10 mouse cellular contexts compared by ENCODE assay signal in the genomic region with DNA sequence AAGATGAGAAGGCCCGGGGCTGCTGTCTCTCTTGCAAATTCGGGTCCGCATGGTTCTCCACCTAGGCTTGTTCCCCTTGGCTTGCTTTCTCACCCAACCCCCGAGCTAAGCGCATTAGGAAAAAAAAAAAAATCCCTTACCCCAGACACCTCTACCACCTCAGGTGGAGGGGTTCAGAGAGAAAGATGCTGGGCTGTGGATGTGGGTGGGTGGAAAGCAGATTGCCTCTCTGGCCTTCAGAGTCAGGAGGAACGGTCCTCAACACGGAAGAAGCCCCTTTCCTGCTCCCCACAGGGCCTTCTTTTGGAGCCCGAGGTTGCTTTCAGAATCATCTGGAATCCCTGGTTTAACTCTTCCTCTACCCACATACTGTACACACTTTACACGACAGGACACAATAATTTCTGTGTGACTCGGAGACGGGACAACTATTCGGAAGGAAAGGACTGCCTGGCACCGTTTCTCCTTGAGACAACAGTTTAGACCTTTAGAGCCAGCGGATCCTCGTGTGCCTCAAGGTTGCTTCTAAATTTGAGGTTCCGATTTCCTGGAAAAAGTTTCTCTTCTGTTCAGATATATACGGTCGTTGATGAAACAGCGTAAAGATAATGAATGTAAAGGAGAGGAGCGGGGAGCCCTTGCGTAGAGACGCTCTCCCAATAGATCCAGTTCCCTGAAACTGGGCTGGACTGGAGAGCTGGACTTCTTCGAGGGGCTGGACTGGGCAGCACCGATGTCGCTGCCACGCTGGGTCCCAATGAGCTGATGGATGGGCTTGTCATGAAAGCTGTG. TPM values are rescaled to one million over a fixed set of nuclear protein-coding genes. Genes with fewer than 3 reads are reported as not detected.
A peak's percentile ranks its signal among the peaks of the same experiment; 100 is the strongest.
DNase-seq lines count a peak whose midpoint lies in the region; ATAC-seq lines count a peak whose summit lies in the region.
"Had no signal": no experiment of that assay in that cellular context is flagged by ENCODE, and none has a peak within 500 bp of the region (broad histone marks: within the 10 kb centered on the region; RNA-seq: fewer than 3 reads in every experiment).

No protein-coding gene starts in this region.

- H3K4me2 ChIP-seq in kidney, embryonic 16.5 days (replicated peaks; ENCODE audit: low read depth, low read length) = peak overlapping the region; percentile 23; the same call in 1 of the 2 replicates
- H3K4me2 ChIP-seq in embryonic facial prominence, embryonic 13.5 days = peak overlapping the region; percentile 69
- peak overlapping the region; percentile 52 for H3K4me2 ChIP-seq in neural tube, embryonic 13.5 days

- H3K4me3 ChIP-seq in kidney, embryonic 16.5 days (ENCODE audit: low read length) = peak overlapping the region; percentile 3
- peak overlapping the region; percentile 45 for H3K4me3 ChIP-seq in embryonic facial prominence, embryonic 13.5 days
- peak overlapping the region; percentile 25 for H3K4me3 ChIP-seq in limb, embryonic 10.5 days
- peak overlapping the region; percentile 31 for H3K4me3 ChIP-seq in neural tube, embryonic 13.5 days

- peaks cover 84% of the 10 kb centered on the region for H3K27me3 ChIP-seq in kidney, embryonic 16.5 days (ENCODE audit: insufficient read depth, low read length)
- peaks cover 82% of the 10 kb centered on the region for H3K27me3 ChIP-seq in embryonic facial prominence, embryonic 13.5 days
- H3K27me3 ChIP-seq in limb, embryonic 10.5 days (ENCODE audit: low read depth, poor library complexity, severe bottlenecking) = peaks cover 97% of the 10 kb centered on the region
- H3K27me3 ChIP-seq in neural tube, embryonic 13.5 days = peaks cover 80% of the 10 kb centered on the region

- H3K9me3 ChIP-seq in kidney, embryonic 16.5 days (ENCODE audit: low read length) = no peaks in the 10 kb centered on the region
- H3K9me3 ChIP-seq in embryonic facial prominence, embryonic 13.5 days = no peaks in the 10 kb centered on the region
- no peaks in the 10 kb centered on the region for H3K9me3 ChIP-seq in limb, embryonic 10.5 days (replicated peaks)
- no peaks in the 10 kb centered on the region for H3K9me3 ChIP-seq in neural tube, embryonic 13.5 days

- H3K36me3 ChIP-seq in kidney, embryonic 16.5 days (ENCODE audit: insufficient read depth, low read length) = no peaks in the 10 kb centered on the region
- no peaks in the 10 kb centered on the region for H3K36me3 ChIP-seq in embryonic facial prominence, embryonic 13.5 days
- no peaks in the 10 kb centered on the region for H3K36me3 ChIP-seq in limb, embryonic 10.5 days
- H3K36me3 ChIP-seq in neural tube, embryonic 13.5 days = no peaks in the 10 kb centered on the region

- H3K9ac ChIP-seq in kidney, embryonic 16.5 days (replicated peaks; ENCODE audit: low read length) = no peak overlapping the region
- peak overlapping the region; percentile 69; the same call in 1 of the 2 replicates for H3K9ac ChIP-seq in embryonic facial prominence, embryonic 13.5 days
- H3K9ac ChIP-seq in neural tube, embryonic 13.5 days = peak overlapping the region; percentile 34; the same call in 1 of the 2 replicates

- no peak for ATAC-seq in kidney, embryonic 16.5 days (ENCODE audit: low FRiP score, low TSS enrichment)
- ATAC-seq in embryonic facial prominence, embryonic 13.5 days (ENCODE audit: insufficient number of reproducible peaks, insufficient read depth, low FRiP score, low TSS enrichment, low read depth) = no peak
- ATAC-seq in neural tube, embryonic 13.5 days (ENCODE audit: low read depth) = no peak
- ATAC-seq in erythroid progenitor cell, adult 5-6 weeks (replicated peaks; ENCODE audit: low FRiP score, poor library complexity, severe bottlenecking) = no peak
- no peak for ATAC-seq in frontal cortex, adult (ENCODE audit: low TSS enrichment)

- H3K27ac ChIP-seq in kidney, embryonic 16.5 days (ENCODE audit: low read length) = no peak overlapping the region
- H3K27ac ChIP-seq in embryonic facial prominence, embryonic 13.5 days = 0 out of 2 replicates have a peak overlapping the region, but pooled peaks have one; percentile 1
- H3K27ac ChIP-seq in limb, embryonic 10.5 days = no peak overlapping the region
- peak overlapping the region; percentile 47; the same call in 1 of the 2 replicates for H3K27ac ChIP-seq in neural tube, embryonic 13.5 days (replicated peaks)

- WGBS in kidney, embryonic 16.5 days = 7% methylated on average over 26 of the region's 26 CpGs
- 17% methylated on average over 26 of the region's 26 CpGs for WGBS in embryonic facial prominence, embryonic 13.5 days
- 6% methylated on average over 26 of the region's 26 CpGs for WGBS in limb, embryonic 10.5 days
- 5% methylated on average over 26 of the region's 26 CpGs for WGBS in neural tube, embryonic 13.5 days

- DNase-seq in kidney, postnatal 14 days = no peak
- DNase-seq in limb, embryonic 10.5 days (ENCODE audit: low spot score) = peak; percentile 66
- no peak for DNase-seq in urinary bladder, adult 18-20 months (ENCODE audit: low spot score in 2 of 2)

- H3K4me1 ChIP-seq in kidney, embryonic 16.5 days (ENCODE audit: insufficient read depth, low read length) = peaks cover 7% of the 10 kb centered on the region
- peaks cover 73% of the 10 kb centered on the region for H3K4me1 ChIP-seq in embryonic facial prominence, embryonic 13.5 days
- H3K4me1 ChIP-seq in limb, embryonic 10.5 days = peaks cover 43% of the 10 kb centered on the region
- H3K4me1 ChIP-seq in neural tube, embryonic 13.5 days (replicated peaks) = peaks cover 56% of the 10 kb centered on the region

RNA-seq across cellular contexts. Expression of gene Irx5, which starts 8.7 kb away (rescaled TPM):
- 1.4 and 2.6 TPM in 2 replicates for polyA plus RNA-seq in kidney, embryonic 16.5 days (2015; fragmentation: Nextera tagmentation; extraction: Ambion mirVana)
- 21.2 and 27.2 TPM in 2 replicates for polyA plus RNA-seq in embryonic facial prominence, embryonic 13.5 days (2015; fragmentation: Nextera tagmentation; extraction: Ambion mirVana)
- polyA plus RNA-seq in limb, embryonic 10.5 days (2016; fragmentation: Nextera tagmentation; extraction: Ambion mirVana) = 11.5 and 13.2 TPM in 2 replicates
- polyA plus RNA-seq in neural tube, embryonic 13.5 days (2015; fragmentation: Nextera tagmentation; extraction: Ambion mirVana) = 8.5 and 9.9 TPM in 2 replicates
- total RNA-seq in erythroid progenitor cell, adult 5-6 weeks (2015; ENCODE audit: low replicate concordance) = not detected in 2 replicates
- total RNA-seq in erythroid progenitor cell, adult 5-6 weeks (2017; ENCODE audit: low replicate concordance) = 0.13 TPM in 1 of 2 replicates, not detected in the other
- total RNA-seq: neutrophil, adult 5-6 weeks had no signal
- polyA plus RNA-seq: intestine, embryonic 16.5 days had no signal

Comparison
In these comparisons a context has a peak if more than half of its experiments do, and no peak if none do; other contexts are left out.
1. H3K27ac ChIP-seq: peak in embryonic facial prominence, embryonic 13.5 days (single experiment) and neural tube, embryonic 13.5 days (single experiment); none in kidney, embryonic 16.5 days (single experiment) and limb, embryonic 10.5 days (single experiment).
2. Peak in every context shown above with its lines, with median percentiles within 50 percentile points of each other: H3K4me2 ChIP-seq and H3K4me3 ChIP-seq.